Mouse (Mus musculus): ENCODE measurements around the gene Wdr61. TPM values are rescaled to one million over a fixed set of nuclear protein-coding genes. Genes with fewer than 3 reads are reported as not detected.
A peak's percentile ranks its signal among the peaks of the same experiment; 100 is the strongest.

The Wdr61 gene
- polyA plus RNA-seq, 1 experiment from 2014 or later = 159 TPM

DNA sequence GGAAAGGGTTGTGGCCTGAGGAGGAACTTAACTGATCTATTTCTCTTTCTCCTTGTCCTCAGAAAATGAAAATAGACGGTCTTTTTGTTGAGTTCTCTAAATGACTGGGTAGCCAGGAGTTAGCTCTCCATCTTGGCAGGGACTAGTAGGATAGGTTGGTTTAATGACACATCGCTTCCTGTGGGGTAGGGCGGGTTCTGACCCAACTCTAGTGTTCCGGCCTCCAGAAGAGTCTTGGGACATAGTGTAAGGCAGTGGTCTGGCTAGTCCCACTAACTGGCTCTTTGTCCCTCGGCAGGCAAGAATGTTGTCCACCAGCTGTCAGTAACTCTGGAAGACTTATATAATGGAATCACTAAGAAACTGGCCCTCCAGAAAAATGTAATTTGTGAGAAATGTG is 26.2 kb downstream of the Wdr61 start:
- Histone ChIP-seq H3K36me3 (ENCODE audit: control insufficient read depth, insufficient read depth, low read length) (no peaks in the 10 kb centered on the region), H3K27ac (ENCODE audit: low read depth, low read length) (no peak overlapping the region), H3K9ac (ENCODE audit: low read length) (no peak overlapping the region), H3K9me3 (ENCODE audit: control insufficient read depth, low read length) (no peaks in the 10 kb centered on the region), H3K4me1 (replicated peaks; ENCODE audit: control insufficient read depth, insufficient read depth, low read length) (peaks cover 5% of the 10 kb centered on the region; the same call in 1 of the 2 replicates), H3K4me3 (ENCODE audit: low read depth, low read length) (no peak overlapping the region), H3K4me2 (ENCODE audit: low read depth, low read length, severe bottlenecking) (no peak overlapping the region), H3K27me3 (ENCODE audit: control insufficient read depth, insufficient read depth, low read length) (no peaks in the 10 kb centered on the region)
- DNase-seq (ENCODE audit: low spot score) (no peak), ATAC-seq (replicated peaks; ENCODE audit: low FRiP score) (no peak)
- 85% methylated on average over 5 of the region's 5 CpGs for WGBS

DNA sequence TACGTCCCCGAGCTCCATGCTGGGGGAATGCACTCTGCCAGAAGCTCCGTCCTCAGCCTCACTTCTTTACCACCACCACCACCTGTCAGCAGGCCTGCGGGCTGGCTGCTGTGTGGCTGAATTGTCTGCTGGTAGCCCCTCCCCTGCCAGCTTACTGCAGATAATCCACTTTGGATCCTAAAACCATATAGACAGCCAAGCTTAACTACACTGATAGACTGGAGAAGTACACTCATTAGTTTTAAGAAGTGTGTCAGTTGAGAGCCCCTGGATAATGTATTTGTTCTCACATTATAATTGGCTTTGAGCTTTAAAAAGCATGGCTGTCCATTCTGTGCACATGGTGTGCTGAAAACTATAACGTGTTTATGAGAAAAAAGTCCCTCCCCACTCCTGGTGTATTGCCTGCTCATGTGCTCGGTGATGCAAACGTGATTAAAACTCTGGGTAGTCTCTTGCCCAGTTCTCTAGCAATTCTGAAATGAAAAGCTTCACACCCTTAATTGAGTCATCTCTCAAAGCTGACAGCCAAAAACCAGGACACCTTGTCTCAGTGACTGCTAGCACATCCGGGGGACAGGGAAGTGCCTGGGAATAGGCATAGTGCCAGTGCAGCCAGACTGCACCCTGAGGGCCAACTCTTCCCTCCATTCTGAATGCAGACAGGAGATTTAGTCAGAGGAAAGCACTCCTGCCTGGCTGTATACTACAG is 26.9 kb downstream of the Wdr61 start:
- Histone ChIP-seq H3K4me2 (ENCODE audit: low read depth, low read length, severe bottlenecking) (no peak overlapping the region), H3K9ac (ENCODE audit: low read length) (no peak overlapping the region), H3K9me3 (ENCODE audit: control insufficient read depth, low read length) (no peaks in the 10 kb centered on the region), H3K36me3 (ENCODE audit: control insufficient read depth, insufficient read depth, low read length) (no peaks in the 10 kb centered on the region), H3K4me1 (replicated peaks; ENCODE audit: control insufficient read depth, insufficient read depth, low read length) (peaks cover 5% of the 10 kb centered on the region; the same call in 1 of the 2 replicates), H3K27ac (ENCODE audit: low read depth, low read length) (no peak overlapping the region), H3K27me3 (ENCODE audit: control insufficient read depth, insufficient read depth, low read length) (no peaks in the 10 kb centered on the region), H3K4me3 (ENCODE audit: low read depth, low read length) (no peak overlapping the region)
- DNase-seq (ENCODE audit: low spot score) = no peak
- ATAC-seq (replicated peaks; ENCODE audit: low FRiP score) = no peak
- WGBS = 40% methylated on average over 8 of the region's 8 CpGs

DNA sequence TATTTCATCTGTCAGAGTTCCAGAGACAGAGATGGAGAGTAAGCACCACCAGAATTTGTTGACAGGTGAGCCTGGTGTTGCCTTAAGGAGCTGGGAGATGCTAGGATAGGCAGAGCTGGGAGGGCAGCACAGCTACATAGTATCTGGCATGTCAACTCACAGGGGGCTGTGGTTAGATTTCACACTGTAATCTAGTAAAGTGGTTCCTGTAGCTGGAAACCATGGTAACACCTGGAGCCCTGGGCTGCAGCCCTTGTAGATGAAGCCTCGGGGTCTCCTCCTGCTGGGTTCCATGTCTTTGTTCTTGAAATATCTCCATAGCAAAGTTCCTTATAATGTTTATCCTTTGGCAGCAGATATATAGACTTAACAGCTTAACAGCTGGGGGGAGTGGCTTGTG is 28.8 kb downstream of the Wdr61 start:
- DNase-seq (ENCODE audit: low spot score) = no peak
- no peaks in the 10 kb centered on the region for H3K36me3 ChIP-seq (ENCODE audit: control insufficient read depth, insufficient read depth, low read length)
- H3K9ac ChIP-seq (ENCODE audit: low read length) = no peak overlapping the region
- no peak overlapping the region for H3K4me2 ChIP-seq (ENCODE audit: low read depth, low read length, severe bottlenecking)
- no peak for ATAC-seq (replicated peaks; ENCODE audit: low FRiP score)
- peaks cover 5% of the 10 kb centered on the region; the same call in 1 of the 2 replicates for H3K27me3 ChIP-seq (ENCODE audit: control insufficient read depth, insufficient read depth, low read length)
- no peak overlapping the region for H3K27ac ChIP-seq (ENCODE audit: low read depth, low read length)
- H3K9me3 ChIP-seq (ENCODE audit: control insufficient read depth, low read length) = no peaks in the 10 kb centered on the region
- peaks cover 5% of the 10 kb centered on the region; the same call in 1 of the 2 replicates for H3K4me1 ChIP-seq (replicated peaks; ENCODE audit: control insufficient read depth, insufficient read depth, low read length)
- no peak overlapping the region for H3K4me3 ChIP-seq (ENCODE audit: low read depth, low read length)
- WGBS = 73% methylated on average over 1 of the region's 1 CpGs

DNA sequence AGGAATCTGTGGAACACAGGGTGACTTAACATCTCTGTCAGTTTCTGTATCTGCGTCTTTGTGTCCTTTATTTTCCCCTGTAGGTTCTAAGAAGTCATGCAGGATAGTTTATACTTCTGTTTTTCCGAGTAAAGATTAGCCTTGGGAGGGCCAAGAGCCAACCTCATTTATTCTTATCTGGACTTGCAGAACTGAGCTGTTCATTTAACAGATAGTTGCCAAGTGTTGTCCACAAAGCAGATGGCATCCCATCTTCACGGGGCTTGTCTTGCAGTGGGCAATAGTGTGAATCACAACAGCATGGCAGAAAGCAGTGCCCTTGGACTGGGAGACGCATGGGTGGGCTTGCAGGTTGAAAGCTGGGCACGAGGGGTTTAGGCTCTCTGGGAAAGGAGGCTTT is 30.0 kb downstream of the Wdr61 start:
- H3K4me3 ChIP-seq (ENCODE audit: low read depth, low read length) = no peak overlapping the region
- H3K36me3 ChIP-seq (ENCODE audit: control insufficient read depth, insufficient read depth, low read length) = no peaks in the 10 kb centered on the region
- 80% methylated on average over 5 of the region's 5 CpGs for WGBS
- DNase-seq (ENCODE audit: low spot score) (no peak), ATAC-seq (replicated peaks; ENCODE audit: low FRiP score) (no peak)
- H3K4me1 ChIP-seq (replicated peaks; ENCODE audit: control insufficient read depth, insufficient read depth, low read length) = peaks cover 8% of the 10 kb centered on the region; the same call in 1 of the 2 replicates
- H3K9ac ChIP-seq (ENCODE audit: low read length) = no peak overlapping the region
- H3K9me3 ChIP-seq (ENCODE audit: control insufficient read depth, low read length) = no peaks in the 10 kb centered on the region
- H3K27ac ChIP-seq (ENCODE audit: low read depth, low read length) = no peak overlapping the region
- H3K4me2 ChIP-seq (ENCODE audit: low read depth, low read length, severe bottlenecking) = no peak overlapping the region
- peaks cover 15% of the 10 kb centered on the region for H3K27me3 ChIP-seq (ENCODE audit: control insufficient read depth, insufficient read depth, low read length)

DNA sequence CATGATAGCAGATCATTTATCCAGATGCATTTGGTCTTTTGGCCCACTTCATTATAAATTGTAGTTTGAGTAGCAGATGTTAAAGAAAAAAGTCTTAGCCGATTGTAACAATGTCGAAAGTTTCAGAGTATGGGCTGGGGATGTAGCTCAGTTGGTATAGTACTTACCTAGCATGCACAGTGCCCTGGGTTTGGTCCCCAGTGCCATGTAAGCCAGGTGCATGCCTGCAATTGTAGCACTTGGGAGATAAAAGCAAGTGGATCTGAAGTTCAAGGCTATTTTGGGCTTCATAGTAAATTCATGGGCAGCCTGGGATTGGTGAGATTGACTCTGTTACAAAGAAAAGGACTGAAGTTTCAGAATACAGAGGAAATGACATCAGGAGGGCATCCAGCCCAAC is 31.7 kb downstream of the Wdr61 start:
- Histone ChIP-seq H3K4me1 (replicated peaks; ENCODE audit: control insufficient read depth, insufficient read depth, low read length) (peaks cover 7% of the 10 kb centered on the region; the same call in 1 of the 2 replicates), H3K4me2 (ENCODE audit: low read depth, low read length, severe bottlenecking) (no peak overlapping the region), H3K27me3 (ENCODE audit: control insufficient read depth, insufficient read depth, low read length) (peaks cover 27% of the 10 kb centered on the region), H3K27ac (ENCODE audit: low read depth, low read length) (no peak overlapping the region), H3K9me3 (ENCODE audit: control insufficient read depth, low read length) (no peaks in the 10 kb centered on the region), H3K36me3 (ENCODE audit: control insufficient read depth, insufficient read depth, low read length) (no peaks in the 10 kb centered on the region), H3K9ac (ENCODE audit: low read length) (no peak overlapping the region), H3K4me3 (ENCODE audit: low read depth, low read length) (no peak overlapping the region)
- 94% methylated on average over 2 of the region's 2 CpGs for WGBS
- no peak for DNase-seq (ENCODE audit: low spot score)
- no peak for ATAC-seq (replicated peaks; ENCODE audit: low FRiP score)

DNA sequence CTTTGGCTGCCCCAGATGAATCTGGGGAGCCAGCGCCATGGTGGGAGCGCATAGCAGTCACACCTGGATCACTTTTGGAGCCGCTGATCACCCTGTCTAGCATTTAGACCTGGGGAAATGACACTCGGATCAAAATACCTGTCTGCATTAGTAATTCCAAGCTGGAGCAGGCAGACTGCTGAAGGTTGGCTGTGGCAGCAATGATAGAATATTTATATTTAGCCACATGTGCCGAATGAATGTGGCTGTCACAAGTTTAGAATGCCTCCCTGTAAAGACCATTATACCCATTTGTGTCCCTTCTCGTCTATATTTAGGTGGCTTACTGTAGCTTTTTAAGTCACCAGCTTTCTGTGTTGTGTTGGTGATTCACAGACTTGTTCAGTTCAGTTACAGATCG is 33.6 kb downstream of the Wdr61 start:
- 79% methylated on average over 7 of the region's 7 CpGs for WGBS
- H3K4me1 ChIP-seq (replicated peaks; ENCODE audit: control insufficient read depth, insufficient read depth, low read length) = peaks cover 2% of the 10 kb centered on the region; the same call in 1 of the 2 replicates
- H3K9ac ChIP-seq (ENCODE audit: low read length) = no peak overlapping the region
- H3K4me3 ChIP-seq (ENCODE audit: low read depth, low read length) = no peak overlapping the region
- no peak for DNase-seq (ENCODE audit: low spot score)
- H3K27ac ChIP-seq (ENCODE audit: low read depth, low read length) = no peak overlapping the region
- no peak for ATAC-seq (replicated peaks; ENCODE audit: low FRiP score)
- H3K4me2 ChIP-seq (ENCODE audit: low read depth, low read length, severe bottlenecking) = no peak overlapping the region
- H3K27me3 ChIP-seq (ENCODE audit: control insufficient read depth, insufficient read depth, low read length) = peaks cover 27% of the 10 kb centered on the region
- H3K36me3 ChIP-seq (ENCODE audit: control insufficient read depth, insufficient read depth, low read length) = no peaks in the 10 kb centered on the region
- no peaks in the 10 kb centered on the region for H3K9me3 ChIP-seq (ENCODE audit: control insufficient read depth, low read length)

DNA sequence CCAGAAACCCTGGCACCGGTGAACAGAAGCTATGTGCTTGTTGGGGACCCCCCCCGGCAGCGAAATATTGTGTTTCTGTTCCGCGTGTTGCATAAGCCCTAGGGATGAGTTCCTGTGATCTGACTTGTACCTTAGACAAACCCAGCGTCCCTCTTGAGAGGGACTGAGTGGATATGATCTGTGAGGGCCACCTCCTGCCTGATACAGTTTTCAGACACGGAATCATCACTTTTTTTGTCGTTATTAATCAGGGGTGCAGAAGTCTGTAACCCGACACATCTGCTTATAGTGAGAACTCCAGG is 34.2 kb downstream of the Wdr61 start:
- no peak for ATAC-seq (replicated peaks; ENCODE audit: low FRiP score)
- Histone ChIP-seq H3K36me3 (ENCODE audit: control insufficient read depth, insufficient read depth, low read length) (no peaks in the 10 kb centered on the region), H3K9me3 (ENCODE audit: control insufficient read depth, low read length) (no peaks in the 10 kb centered on the region), H3K4me1 (replicated peaks; ENCODE audit: control insufficient read depth, insufficient read depth, low read length) (peaks cover 2% of the 10 kb centered on the region; the same call in 1 of the 2 replicates), H3K4me2 (ENCODE audit: low read depth, low read length, severe bottlenecking) (peak overlapping the region; percentile 93), H3K27me3 (ENCODE audit: control insufficient read depth, insufficient read depth, low read length) (peaks cover 27% of the 10 kb centered on the region), H3K4me3 (ENCODE audit: low read depth, low read length) (peak overlapping the region; percentile 63), H3K27ac (ENCODE audit: low read depth, low read length) (no peak overlapping the region), H3K9ac (ENCODE audit: low read length) (peak overlapping the region; percentile 75)
- DNase-seq (ENCODE audit: low spot score) = no peak
- WGBS = 30% methylated on average over 9 of the region's 9 CpGs

DNA sequence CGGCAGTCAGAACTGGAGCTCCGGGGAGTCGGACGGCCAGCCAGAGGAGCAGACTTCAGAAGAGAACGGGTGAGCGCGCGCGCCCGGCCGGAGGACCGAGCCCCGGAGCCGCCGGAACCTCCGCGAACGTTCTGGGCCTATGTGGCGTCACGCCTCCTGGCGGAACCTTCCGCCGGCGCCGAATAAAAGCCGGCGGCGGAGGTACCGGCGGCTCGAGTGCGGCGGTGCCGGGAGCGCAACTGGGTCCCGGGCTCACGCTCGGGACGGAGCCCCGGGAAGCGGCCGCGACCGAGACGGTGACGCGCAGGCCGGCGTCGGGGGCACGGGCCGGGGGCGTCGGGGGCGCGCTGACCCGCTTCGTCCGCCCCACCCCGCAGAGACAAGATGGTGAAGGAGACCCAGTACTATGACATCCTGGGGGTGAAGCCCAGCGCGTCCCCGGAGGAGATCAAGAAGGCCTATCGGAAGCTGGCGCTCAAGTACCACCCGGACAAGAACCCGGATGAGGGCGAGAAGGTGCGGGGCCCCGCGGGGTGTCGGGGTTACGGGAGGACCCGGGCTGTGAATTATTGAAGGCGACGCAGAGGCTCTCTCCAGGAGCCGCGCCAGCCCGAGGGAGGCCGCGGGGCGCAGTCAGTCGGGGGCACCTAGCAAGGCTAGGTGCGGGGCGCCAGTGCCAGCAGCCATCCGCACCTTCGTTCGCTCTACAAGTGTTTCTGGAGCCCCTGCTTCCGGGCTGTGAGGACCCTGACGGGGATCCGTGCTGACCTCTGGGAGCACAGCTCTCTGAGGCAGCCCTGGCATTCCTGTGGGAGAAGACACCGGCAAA is 34.8 kb downstream of the Wdr61 start:
- under 1% methylated on average over 86 of the region's 92 CpGs for WGBS
- H3K27me3 ChIP-seq (ENCODE audit: control insufficient read depth, insufficient read depth, low read length) = peaks cover 27% of the 10 kb centered on the region
- peaks cover 2% of the 10 kb centered on the region; the same call in 1 of the 2 replicates for H3K4me1 ChIP-seq (replicated peaks; ENCODE audit: control insufficient read depth, insufficient read depth, low read length)
- peak overlapping the region; percentile 93 for H3K4me2 ChIP-seq (ENCODE audit: low read depth, low read length, severe bottlenecking)
- no peaks in the 10 kb centered on the region for H3K9me3 ChIP-seq (ENCODE audit: control insufficient read depth, low read length)
- no peaks in the 10 kb centered on the region for H3K36me3 ChIP-seq (ENCODE audit: control insufficient read depth, insufficient read depth, low read length)
- DNase-seq (ENCODE audit: low spot score) = peak; percentile 78
- peak overlapping the region; percentile 63 for H3K4me3 ChIP-seq (ENCODE audit: low read depth, low read length)
- ATAC-seq (replicated peaks; ENCODE audit: low FRiP score) = peak; percentile 70
- no peak overlapping the region for H3K27ac ChIP-seq (ENCODE audit: low read depth, low read length)
- H3K9ac ChIP-seq (ENCODE audit: low read length) = peak overlapping the region; percentile 75
